In genomic region chr2:14861613-14862012, GRCm38 (mm10) we compare ENCODE assay signal across 22 mouse cellular contexts.
DNase-seq lines count a peak whose midpoint lies in the region; ATAC-seq lines count a peak whose summit lies in the region.
"Had no signal": no experiment of that assay in that cellular context is flagged by ENCODE, and none has a peak within 500 bp of the region (broad histone marks: within the 10 kb centered on the region; RNA-seq: fewer than 3 reads in every experiment).

No protein-coding gene starts in this region.

- DNase-seq in heart, adult 11 months = peak; percentile 85
- no peak for DNase-seq in heart, postnatal 36 days
- peak; percentile 13 for DNase-seq in testis, postnatal 14 days (ENCODE audit: low spot score)
- no peak for DNase-seq in testis, postnatal 10 days (ENCODE audit: low spot score)
- DNase-seq in embryo, embryonic 10 days (ENCODE audit: low spot score) = no peak
- DNase-seq: adrenal gland, adult 2 months; adrenal gland, postnatal 10 days; adrenal gland, postnatal 25 days; cerebellum, adult 11 months; cerebellum, adult 18-20 months; cerebellum, adult 8-10 months; cerebellum, adult 9-11 months; cerebellum, postnatal 14 days; cerebellum, postnatal 36 days had no signal

- H3K4me2 ChIP-seq in kidney, embryonic 15.5 days = no peak overlapping the region
- no peak overlapping the region for H3K4me2 ChIP-seq in kidney, embryonic 16.5 days (replicated peaks; ENCODE audit: low read depth, low read length)
- H3K4me2 ChIP-seq: embryonic facial prominence, embryonic 13.5 days; embryonic facial prominence, embryonic 15.5 days; forebrain, embryonic 13.5 days had no signal

- WGBS in kidney, embryonic 15.5 days = 19% methylated on average over 2 of the region's 2 CpGs
- WGBS in kidney, embryonic 16.5 days = 28% methylated on average over 2 of the region's 2 CpGs

- ATAC-seq in kidney, embryonic 15.5 days (replicated peaks; ENCODE audit: low FRiP score) = peak; percentile 56; the same call in 1 of the 2 replicates
- no peak for ATAC-seq in kidney, embryonic 16.5 days (ENCODE audit: low FRiP score, low TSS enrichment)
- ATAC-seq: forebrain, embryonic 13.5 days; forebrain, embryonic 16.5 days had no signal

- H3K4me1 ChIP-seq in kidney, embryonic 15.5 days = 0 out of 2 replicates have a peak, but pooled peaks cover 4% of the 10 kb centered on the region
- no peaks in the 10 kb centered on the region for H3K4me1 ChIP-seq in kidney, embryonic 16.5 days (ENCODE audit: insufficient read depth, low read length)
- H3K4me1 ChIP-seq: embryonic facial prominence, embryonic 13.5 days; embryonic facial prominence, embryonic 15.5 days had no signal

- no peaks in the 10 kb centered on the region for H3K36me3 ChIP-seq in kidney, embryonic 15.5 days
- no peaks in the 10 kb centered on the region for H3K36me3 ChIP-seq in kidney, embryonic 16.5 days (ENCODE audit: insufficient read depth, low read length)
- H3K36me3 ChIP-seq: embryonic facial prominence, embryonic 13.5 days; embryonic facial prominence, embryonic 15.5 days; forebrain, embryonic 10.5 days had no signal

- H3K9me3 ChIP-seq in kidney, embryonic 15.5 days (replicated peaks) = no peaks in the 10 kb centered on the region
- H3K9me3 ChIP-seq in kidney, embryonic 16.5 days (ENCODE audit: low read length) = no peaks in the 10 kb centered on the region
- H3K9me3 ChIP-seq: embryonic facial prominence, embryonic 13.5 days; embryonic facial prominence, embryonic 15.5 days; forebrain, embryonic 10.5 days; forebrain, embryonic 13.5 days had no signal

- H3K4me3 ChIP-seq in kidney, embryonic 15.5 days (replicated peaks) = no peak overlapping the region
- H3K4me3 ChIP-seq in kidney, embryonic 16.5 days (ENCODE audit: low read length) = no peak overlapping the region
- H3K4me3 ChIP-seq: embryonic facial prominence, embryonic 13.5 days; embryonic facial prominence, embryonic 15.5 days; erythroblast, embryonic 14.5 days; forebrain, embryonic 10.5 days; forebrain, embryonic 13.5 days had no signal

- intact Hi-C loops in heart, postnatal 36 days (cut with DNase I) = no loop called here

- H3K9ac ChIP-seq in kidney, embryonic 15.5 days = no peak overlapping the region
- H3K9ac ChIP-seq in kidney, embryonic 16.5 days (replicated peaks; ENCODE audit: low read length) = no peak overlapping the region
- H3K9ac ChIP-seq: embryonic facial prominence, embryonic 13.5 days; embryonic facial prominence, embryonic 15.5 days; forebrain, embryonic 13.5 days had no signal

- no peaks in the 10 kb centered on the region for H3K27me3 ChIP-seq in kidney, embryonic 15.5 days
- no peaks in the 10 kb centered on the region for H3K27me3 ChIP-seq in kidney, embryonic 16.5 days (ENCODE audit: insufficient read depth, low read length)
- H3K27me3 ChIP-seq: embryonic facial prominence, embryonic 13.5 days; embryonic facial prominence, embryonic 15.5 days; forebrain, embryonic 13.5 days had no signal

- H3K27ac ChIP-seq in kidney, embryonic 15.5 days = no peak overlapping the region
- no peak overlapping the region for H3K27ac ChIP-seq in kidney, embryonic 16.5 days (ENCODE audit: low read length)
- H3K27ac ChIP-seq: embryonic facial prominence, embryonic 13.5 days; embryonic facial prominence, embryonic 15.5 days; forebrain, embryonic 10.5 days; forebrain, embryonic 13.5 days had no signal

Comparison
In these comparisons a context has a peak if more than half of its experiments do, and no peak if none do; other contexts are left out.
1. DNase-seq: peak in heart, adult 11 months (single experiment) and testis, postnatal 14 days (single experiment); none in heart, postnatal 36 days (0 of 2), testis, postnatal 10 days (single experiment) and embryo, embryonic 10 days (single experiment).